Mouse (Mus musculus): ENCODE data around the gene Slxl1.
"Not testable (repeated sequence)": the region's sequence is repeated elsewhere in the genome, so short reads cannot be mapped to it uniquely, and the experiment has no call there.

The Slxl1 gene

GRCm38 (mm10) chrX:55226576-55226975 is at the start of gene Slxl1:
Slxl1 (plus strand) TSS chrX:55226876.
- DNase-seq (ENCODE audit: low spot score), result not testable (repeated sequence)

Measured in adipocyte (in vitro differentiated cells).